Mouse (Mus musculus): Measurements from ENCODE around the gene Ubxn6.

- TF ChIP-seq CTCF (conservative IDR thresholded peaks at IDR 0.05; ENCODE audit: low read length): no peak
- TF ChIP-seq POU5F1 (IDR thresholded peaks at IDR 0.05; ENCODE audit: borderline replicate concordance, low read length): no peak
- TF ChIP-seq NANOG (IDR thresholded peaks at IDR 0.05; ENCODE audit: borderline replicate concordance, low read length): no peak
Observed at GRCm38 (mm10) chr17:56103465-56104285, 28.8 kb upstream of the Ubxn6 start.
